Mouse (Mus musculus) erythroblast, embryonic 14.5 days (primary cell): Measurements from ENCODE around the gene Lrrk1.

ENCODE experiments used
- GATA1 ChIP-seq: IDR thresholded peaks from 2 replicates; pipeline ENCODE4 v1.6.1; 2012; ENCODE audit warnings: low read length, inconsistent platforms, mixed read lengths
- TAL1 ChIP-seq: IDR thresholded peaks from 3 replicates; pipeline ENCODE4 v1.6.1; 2012; ENCODE audit warnings: low read length, inconsistent platforms, mixed read lengths

DNA sequence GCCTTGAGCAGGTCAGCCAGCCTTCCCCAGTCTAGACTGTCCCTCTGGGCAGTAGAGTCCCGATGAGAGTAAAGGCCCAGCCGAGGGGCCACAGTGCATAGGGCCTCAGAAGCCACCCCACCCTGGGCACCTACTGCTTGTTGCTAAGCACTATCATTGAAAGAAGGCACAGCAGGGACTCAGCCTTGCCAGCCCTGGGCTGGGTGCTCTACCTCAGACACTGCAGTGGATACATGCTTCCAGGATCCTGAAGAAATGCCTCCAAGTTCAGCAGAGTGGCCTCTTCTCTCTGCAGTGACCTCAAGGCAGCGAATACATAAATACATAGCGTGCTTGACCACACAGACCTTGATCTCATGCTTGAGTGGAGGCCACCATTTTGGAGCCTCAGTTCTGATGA, 156.3 kb downstream of the Lrrk1 start:
- TF ChIP-seq GATA1 (no peak), TAL1 (no peak)
